Mouse (Mus musculus): ENCODE data around the gene Rad9a.
A peak's percentile ranks its signal among the peaks of the same experiment; 100 is the strongest.

Gene Rad9a

DNA sequence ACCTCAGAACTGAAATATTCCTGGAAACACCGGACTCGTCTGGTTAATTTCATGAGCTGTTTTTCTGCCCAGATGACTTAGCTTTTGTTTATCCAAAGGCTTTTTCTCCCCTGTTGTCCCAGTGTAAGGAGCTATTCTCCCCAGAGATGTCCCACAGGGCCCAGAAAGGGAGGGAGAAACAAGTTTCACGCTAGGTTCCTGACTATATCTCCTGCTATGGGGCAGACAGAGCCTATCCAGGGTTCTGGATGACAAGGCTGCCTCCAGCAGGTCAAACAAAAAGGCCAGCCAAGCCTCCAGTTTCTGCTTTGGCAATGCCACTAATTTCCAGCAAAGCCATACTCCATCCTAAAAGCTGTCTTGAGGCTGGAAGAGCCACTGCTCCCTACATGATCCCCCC is 16.4 kb upstream of the Rad9a start:
- no peak for DNase-seq

- no peak for DNase-seq
Observed at GRCm38 (mm10) chr19:4217140-4217539, 15.7 kb upstream of the Rad9a start.

DNA sequence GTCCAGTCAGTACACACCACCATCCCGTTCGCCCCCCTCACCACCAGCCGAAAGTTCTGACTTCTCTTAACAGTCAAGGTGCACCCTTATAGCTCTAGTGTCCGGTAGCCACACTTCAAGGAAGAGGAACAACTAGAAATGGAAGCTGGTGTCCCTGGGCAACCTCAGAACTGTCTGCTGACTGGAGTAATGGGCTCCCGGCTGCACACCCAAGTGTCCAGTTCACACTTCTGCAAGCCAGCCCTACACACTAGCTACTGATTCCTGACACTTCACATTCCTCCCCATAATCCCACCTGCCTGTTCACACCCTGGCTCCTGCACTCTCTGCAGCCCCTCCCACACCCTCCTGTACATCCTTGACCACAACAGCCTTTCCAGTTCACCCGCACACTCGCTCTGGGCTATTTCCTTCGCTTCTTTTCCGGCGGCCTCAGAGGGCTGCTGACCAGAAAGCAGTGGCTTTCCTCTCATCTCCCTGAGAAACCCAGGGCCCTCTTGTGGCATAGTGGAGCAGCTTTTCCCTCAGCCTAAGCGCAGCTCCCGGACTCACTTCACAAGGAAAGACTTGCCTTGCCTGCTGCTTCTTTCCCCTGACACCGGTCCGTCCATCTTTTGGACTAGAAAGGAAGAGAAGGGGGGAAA is 14.7 kb upstream of the Rad9a start:
- DNase-seq: peak in 1 of 2 experiments; percentile 18

DNA sequence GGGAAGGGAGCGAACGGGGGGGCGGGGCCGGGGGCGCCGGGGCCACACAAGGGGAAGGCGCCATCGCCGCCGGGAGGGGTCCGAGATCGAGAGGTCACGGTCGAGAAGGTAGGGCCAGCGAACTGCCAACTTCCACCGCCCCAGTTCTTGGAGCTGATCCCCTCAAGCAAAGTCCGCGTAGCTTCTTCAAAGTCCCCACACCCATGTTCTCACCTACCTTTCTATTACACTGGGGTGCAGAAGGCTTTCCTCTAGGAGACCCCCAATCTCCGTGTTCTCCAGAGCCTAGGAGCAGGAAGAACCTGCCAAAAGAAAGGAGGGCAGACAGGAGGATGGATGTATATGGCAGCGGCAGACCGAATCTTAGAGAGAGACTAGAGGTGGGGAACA is 14.0 kb upstream of the Rad9a start:
- DNase-seq: no peak

DNA sequence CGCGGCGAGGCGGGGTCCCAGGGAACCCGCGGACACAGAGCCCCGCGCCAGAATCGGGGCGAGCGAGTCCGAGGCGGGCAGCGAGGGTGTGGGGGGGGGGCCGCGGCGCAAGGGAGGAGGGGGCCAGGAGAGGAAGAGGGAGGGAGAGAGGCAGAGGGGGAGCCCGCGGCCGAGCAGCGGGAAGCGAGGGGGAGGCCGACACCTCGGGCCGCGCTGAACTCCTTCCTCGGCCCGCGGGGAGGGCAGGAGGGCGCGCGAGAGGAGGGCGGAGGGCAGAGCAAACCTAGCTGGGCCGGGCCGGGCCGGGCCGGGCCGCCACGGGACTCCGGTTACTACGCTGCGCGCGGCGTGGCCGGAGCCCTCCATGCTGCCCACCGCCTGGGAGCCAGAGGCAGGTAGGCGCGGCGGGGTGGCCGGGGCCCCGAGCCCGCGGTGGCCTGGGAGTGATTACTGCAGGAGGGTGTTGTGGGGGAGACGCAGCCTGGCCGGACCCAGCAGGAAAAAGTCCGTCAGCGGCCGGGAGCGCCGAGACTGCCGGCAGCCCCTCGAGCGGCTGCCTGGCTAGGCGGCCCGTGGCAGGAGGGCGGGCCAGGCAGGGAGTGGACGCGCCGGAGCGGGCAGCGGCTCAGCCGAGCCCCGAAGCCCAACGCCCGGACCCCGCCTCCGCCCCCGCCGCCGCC is 13.4 kb upstream of the Rad9a start:
- peak in 1 of 2 experiments; percentile 52 for DNase-seq

- DNase-seq: peak; percentile 78 to 82
Observed at GRCm38 (mm10) chr19:4214071-4214770, 12.8 kb upstream of the Rad9a start, which contains the start of the genes Clcf1 and AC109138.7. Clcf1 (plus strand) TSS chr19:4214238. AC109138.7 (plus strand) TSS chr19:4214357.

DNA sequence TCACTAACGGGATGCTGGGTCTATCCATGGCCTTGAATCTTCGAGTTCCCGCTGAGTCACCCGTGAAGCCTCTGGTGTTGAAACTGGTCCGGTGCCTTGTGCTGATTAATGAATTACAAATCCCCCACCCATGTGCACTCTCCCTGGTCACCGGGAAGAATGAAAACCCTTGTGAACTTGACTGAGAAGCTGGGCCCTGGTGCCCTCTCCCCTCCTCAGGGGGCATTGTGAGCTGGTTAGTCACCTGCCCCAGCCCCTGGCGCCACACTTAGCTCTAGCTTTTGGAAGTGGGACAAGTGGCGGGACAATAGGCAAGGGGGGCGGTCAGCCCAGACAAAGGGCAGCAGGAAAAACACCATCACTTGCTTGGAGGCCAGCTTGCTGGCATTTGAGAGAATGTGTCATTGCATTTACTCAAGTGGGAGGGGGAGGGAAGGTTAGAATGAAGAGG is 12.1 kb upstream of the Rad9a start:
- peak in 1 of 2 experiments; percentile 28 for DNase-seq

DNA sequence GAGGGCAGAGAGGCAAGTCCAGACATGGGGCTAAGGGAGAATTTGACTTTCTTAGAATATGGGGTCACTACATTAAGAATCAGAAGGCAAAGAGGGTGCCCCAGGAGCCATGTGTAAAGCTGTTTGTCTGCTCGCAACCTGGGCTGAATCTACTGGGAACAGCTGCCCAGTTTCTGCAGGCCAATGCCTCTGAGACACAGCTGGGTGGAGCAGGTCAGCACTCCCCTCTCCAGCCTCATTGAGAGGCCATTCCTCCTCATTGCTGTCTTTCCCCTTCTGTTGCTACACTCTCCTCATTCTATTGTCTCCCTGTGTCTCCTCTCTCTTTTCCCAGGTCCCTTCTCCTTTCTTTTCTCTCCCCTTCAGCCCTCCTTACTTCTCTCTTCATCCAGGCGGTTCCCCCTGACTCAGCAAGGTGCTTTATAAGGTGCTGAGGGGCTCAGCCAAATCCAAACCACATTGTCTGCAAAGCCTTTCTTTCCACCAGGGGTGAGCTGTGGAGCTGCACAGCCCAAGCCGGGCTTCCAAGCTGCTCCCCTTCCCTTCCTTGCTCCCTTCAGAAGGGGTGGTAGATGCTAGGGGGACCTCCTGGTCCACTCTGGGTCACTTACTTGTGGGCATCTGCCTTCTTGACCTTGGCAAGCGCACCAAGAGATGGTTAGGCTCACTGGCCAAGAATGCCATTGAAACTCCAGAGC is 10.6 kb upstream of the Rad9a start:
- no peak for DNase-seq

GRCm38 (mm10) chr19:4208563-4208962 is 7.1 kb upstream of the Rad9a start:
- DNase-seq: no peak

GRCm38 (mm10) chr19:4206971-4207370 is 5.5 kb upstream of the Rad9a start:
- peak; percentile 59 to 70 for DNase-seq

- DNase-seq: no peak
Observed at GRCm38 (mm10) chr19:4204889-4205288, 3.4 kb upstream of the Rad9a start.

DNA sequence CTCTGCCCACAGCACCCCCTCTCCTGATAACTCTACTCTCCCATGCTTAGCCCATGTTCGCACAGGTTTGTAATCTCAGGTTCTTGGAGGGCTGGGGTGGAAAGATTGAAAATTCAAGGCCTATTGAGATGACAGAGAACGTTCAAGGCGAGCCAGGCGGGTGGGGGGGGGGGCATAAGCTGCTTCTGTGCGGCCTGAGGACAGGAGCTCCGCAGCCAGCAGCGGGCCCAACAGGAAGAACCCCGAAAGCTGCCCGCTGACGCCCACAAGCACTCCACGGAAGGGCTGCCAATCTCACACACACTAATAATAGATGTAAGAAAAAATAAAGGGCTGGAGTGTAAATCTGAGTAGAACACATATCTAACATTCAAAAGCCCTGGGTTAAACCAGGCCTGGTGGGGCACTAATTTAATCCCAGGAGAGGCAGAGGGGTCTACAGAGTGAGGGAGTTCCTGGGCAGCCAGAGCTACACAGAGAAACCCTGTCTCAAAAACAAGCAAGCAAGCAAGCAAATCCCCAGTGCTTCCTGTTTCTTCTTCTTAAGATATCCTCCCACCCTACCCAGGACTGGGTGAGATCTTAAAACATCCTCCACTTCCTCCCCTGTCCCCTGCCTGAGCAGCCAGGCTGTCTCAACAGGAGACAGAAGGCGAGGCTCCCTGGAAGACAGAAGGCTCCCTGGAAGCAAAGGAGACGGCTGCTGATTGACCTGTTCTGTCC is 2.3 kb upstream of the Rad9a start:
- DNase-seq: peak in 1 of 2 experiments; percentile 42

DNA sequence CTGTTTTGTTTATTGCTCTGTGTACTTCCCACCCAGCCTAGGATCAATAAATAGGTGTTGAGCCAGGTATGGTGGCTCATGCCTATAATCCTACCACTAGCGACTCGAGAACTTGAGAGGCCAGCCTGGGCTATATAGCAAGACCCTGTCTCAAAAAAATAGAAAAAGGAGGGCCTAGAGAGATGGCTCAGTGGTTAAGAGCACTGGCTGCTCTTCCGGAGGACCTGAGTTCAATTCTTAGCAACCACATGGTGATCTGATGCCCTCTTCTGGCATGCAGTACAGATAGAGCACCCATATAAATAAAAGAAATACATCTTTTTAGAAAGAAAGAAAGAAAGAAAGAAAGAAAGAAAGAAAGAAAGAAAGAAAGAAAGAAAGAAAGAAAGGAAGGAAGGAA is 1.7 kb upstream of the Rad9a start:
- DNase-seq: no peak

DNA sequence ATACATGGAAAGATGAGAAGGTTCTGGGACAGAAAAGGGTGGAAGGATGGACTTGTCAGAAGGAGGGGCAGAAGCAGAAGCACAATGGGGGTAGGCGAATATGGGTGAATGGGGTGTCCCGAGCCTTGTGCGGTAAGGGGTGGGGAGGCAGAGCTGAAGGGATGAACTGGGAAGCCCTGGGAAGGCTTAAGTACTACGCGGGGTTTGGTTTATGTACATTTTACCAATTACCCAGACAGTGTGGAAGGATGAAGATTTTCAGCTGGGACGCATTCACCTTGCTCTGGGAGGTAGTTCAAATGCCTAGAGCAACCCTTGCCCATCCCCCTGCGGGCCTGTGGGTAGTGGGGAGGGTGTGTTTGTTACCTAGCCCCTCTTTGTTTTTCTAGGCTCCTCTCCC is 687 bp upstream of the Rad9a start:
- DNase-seq: no peak

DNA sequence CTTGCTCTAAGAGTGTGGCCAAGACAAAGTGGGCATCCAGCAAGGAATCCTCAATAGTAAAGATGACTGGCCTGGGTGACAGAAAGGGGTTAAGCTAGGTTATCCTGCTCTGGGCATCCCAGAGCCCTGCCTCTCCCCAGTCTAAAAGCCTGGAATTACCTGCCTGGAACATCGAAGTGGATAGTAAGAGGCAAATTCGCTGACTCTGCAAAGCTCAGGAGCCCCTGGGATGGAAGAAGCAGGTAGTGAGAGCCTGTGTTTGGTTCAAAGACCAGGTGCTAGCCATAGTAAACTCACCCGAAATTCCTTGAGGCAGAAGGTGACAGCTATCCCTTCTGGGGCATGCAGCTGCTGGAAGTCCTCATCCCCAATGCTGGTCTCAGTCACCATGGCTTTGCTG is 4.3 kb downstream of the Rad9a start:
- DNase-seq: no peak

DNA sequence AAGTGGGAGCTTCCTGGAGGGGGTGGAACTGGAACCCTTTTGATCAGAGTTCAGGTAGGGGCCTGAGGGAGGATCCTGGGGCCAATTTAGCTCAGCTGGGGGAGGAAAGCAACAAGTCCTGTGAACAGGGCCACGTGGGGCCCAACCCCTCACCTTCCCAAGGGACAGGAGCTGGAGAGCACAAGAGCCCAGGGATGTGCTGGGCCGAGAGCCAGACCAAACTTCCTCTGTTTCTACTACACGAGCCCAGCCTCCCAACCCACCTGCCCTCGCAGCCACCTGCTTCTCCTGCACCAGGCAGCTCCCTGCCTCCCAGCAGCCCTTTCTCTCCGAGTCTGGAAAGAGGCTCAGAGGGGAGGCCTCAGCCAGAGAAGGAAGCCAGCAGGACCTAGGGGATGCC is 4.9 kb downstream of the Rad9a start:
- no peak for DNase-seq

GRCm38 (mm10) chr19:4196048-4196447 is 5.4 kb downstream of the Rad9a start:
- no peak for DNase-seq

DNA sequence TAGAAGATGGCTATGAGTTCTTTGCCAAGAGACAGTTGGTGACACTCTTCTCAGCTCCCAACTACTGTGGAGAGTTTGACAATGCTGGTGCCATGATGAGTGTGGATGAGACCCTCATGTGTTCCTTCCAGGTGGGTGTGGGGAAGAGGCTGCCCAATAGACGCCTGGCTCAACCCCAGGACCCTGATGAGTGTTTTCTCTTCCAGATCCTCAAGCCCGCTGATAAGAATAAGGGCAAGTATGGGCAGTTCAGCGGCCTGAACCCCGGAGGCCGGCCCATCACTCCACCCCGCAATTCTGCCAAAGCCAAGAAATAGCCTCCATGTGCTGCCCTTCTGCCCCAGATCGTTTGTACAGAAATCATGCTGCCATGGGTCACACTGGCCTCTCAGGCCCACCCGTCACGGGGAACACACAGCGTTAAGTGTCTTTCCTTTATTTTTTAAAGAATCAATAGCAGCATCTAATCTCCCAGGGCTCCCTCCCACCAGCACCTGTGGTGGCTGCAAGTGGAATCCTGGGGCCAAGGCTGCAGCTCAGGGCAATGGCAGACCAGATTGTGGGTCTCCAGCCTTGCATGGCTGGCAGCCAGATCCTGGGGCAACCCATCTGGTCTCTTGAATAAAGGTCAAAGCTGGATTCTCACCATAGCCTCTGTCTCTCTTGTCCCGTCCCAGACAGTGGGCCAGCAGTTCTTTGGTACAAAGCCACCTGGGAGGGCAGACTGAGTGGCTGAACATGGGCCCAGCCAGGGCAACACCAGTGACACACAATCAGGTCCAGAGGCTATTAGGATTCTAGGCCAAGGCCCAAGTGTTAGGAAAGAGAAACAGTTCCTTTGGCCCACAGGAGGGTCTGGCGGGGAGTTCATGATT is 6.4 kb downstream of the Rad9a start:
- DNase-seq: no peak

GRCm38 (mm10) chr19:4194021-4194724 is 7.3 kb downstream of the Rad9a start:
- DNase-seq: no peak

- no peak for DNase-seq
Observed at GRCm38 (mm10) chr19:4193129-4193528, 8.3 kb downstream of the Rad9a start.
